Mouse (Mus musculus) embryonic fibroblast, embryonic 13.5 days (primary cell): ENCODE data around the gene Fgf2.

ENCODE experiments used
- CTCF ChIP-seq: IDR thresholded peaks from 2 replicates; pipeline ENCODE4 v1.5.1; 2011; ENCODE audit warnings: mild to moderate bottlenecking, control low read depth, low read length, moderate library complexity, borderline replicate concordance; ENCODE audit not compliant: insufficient read depth
- POLR2A ChIP-seq: IDR thresholded peaks from 2 replicates; pipeline ENCODE4 v1.6.1; 2011; ENCODE audit warnings: low read depth, mild to moderate bottlenecking, control low read depth, low read length, moderate library complexity

- TF ChIP-seq POLR2A (no peak), CTCF (no peak)
Observed at GRCm38 (mm10) chr3:37347671-37348070, 475 bp upstream of the Fgf2 start.
